Mouse (Mus musculus) megakaryocyte, embryonic 14.5 days (primary cell): ENCODE results near the gene Tpm4. TPM values are rescaled to one million over a fixed set of nuclear protein-coding genes. Genes with fewer than 3 reads are reported as not detected.
A peak's percentile ranks its signal among the peaks of the same experiment; 100 is the strongest.

Source experiments
- H3K27me3 ChIP-seq: replicated peaks from 2 replicates; pipeline ENCODE3; 2012; ENCODE audit warnings: inconsistent platforms
- H3K36me3 ChIP-seq: replicated peaks from 2 replicates; pipeline ENCODE3; 2012; ENCODE audit warnings: low read length, inconsistent platforms, mixed read lengths
- H3K4me1 ChIP-seq: 2 replicates; pipeline ENCODE4 v1.6.1; 2012; ENCODE audit warnings: inconsistent platforms
- H3K4me3 ChIP-seq: replicated peaks from 2 replicates; pipeline ENCODE3; 2012; ENCODE audit warnings: moderate library complexity, mild to moderate bottlenecking, inconsistent platforms
- H3K9me3 ChIP-seq: 2 replicates; pipeline ENCODE4 v1.6.1; 2012; ENCODE audit warnings: inconsistent platforms
- FLI1 ChIP-seq: IDR thresholded peaks from 2 replicates; pipeline ENCODE4 v1.6.1; 2012; ENCODE audit warnings: low read length, inconsistent platforms, mixed read lengths
- GATA1 ChIP-seq: IDR thresholded peaks from 3 replicates; pipeline ENCODE4 v1.6.1; 2012; ENCODE audit warnings: mixed read lengths, low read length, inconsistent platforms, borderline replicate concordance
- polyA plus RNA-seq: library from polyadenylated mRNA; stranded (reverse); fragments of >175 nt; gene quantifications from 2 replicates; pipeline ENCODE4 v1.2.3, GENCODE M21; 2012; ENCODE audit warnings: low replicate concordance; ENCODE audit not compliant: insufficient read depth

The Tpm4 gene
- polyA plus RNA-seq, 1 experiment, result 1,037 TPM

DNA sequence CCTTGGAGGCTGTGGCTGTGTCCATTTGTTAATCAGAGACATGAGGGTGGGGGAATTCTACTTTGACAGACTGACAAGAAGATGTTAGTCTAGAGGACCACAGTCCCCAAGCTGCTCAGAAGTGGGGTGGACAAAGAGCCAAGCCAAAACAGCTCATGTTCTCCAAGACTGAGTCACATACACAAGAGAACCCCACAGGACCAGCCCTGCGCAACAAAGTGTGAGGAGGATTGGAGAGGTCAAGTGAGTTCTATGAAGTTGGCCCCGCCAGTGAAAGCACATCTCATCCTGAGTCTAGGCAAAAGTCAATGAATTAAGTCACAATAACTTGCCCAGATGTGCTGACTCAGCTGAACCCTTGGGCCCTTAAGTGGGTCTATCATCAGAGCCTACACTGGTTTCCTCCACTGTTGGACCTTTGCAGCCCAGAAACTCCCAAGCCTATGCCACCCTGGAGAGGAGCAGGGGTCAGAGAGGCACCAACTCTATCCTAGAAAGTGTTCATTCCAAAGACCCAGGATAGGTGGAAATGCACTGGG lies 53.1 kb downstream of the Tpm4 start:
- no peaks in the 10 kb centered on the region for H3K9me3 ChIP-seq
- TF ChIP-seq FLI1, result no peak
- TF ChIP-seq GATA1, result no peak
- H3K4me3 ChIP-seq, result no peak overlapping the region
- peaks cover 46% of the 10 kb centered on the region for H3K4me1 ChIP-seq
- H3K36me3 ChIP-seq, result no peaks in the 10 kb centered on the region
- H3K27me3 ChIP-seq, result no peaks in the 10 kb centered on the region

DNA sequence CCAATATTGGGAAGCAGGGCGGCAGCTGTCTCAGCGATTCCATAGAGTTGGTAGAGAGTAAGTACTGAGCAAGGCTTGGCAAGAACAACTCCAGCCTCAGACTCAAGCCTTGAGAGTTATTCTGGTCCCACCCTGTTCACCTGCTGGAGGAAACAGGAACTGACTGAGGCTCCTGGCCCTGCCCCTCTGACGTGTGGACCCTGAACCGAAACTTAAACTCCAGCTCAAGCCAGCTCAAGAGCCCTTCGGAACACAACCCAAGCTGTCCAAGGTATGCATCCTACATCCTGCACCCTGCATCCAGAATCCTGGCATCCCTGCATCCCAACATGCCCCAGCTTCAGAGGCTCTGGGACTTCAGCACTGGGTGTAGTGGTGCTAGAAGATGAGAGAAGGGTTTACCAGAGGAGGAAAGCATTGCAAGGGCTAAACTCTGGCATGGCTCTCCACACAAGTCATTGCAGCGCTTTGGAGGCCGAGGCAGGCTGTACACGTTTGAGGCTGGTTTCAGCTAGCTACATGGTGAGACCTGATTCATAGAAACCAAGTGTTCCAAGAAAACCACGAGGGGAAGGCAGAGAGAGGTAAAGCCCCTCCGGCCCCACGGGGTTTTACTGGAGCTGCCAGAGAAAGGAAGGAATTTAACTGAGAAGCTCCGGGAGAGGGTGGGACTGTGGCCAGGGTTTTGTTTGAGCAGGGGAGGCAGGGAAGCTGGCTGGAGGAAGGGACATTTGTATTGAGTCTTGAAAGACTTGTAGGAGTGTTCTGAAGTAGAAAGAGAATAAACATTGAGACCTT lies 54.8 kb downstream of the Tpm4 start, which contains the start of gene Hsh2d:
Gene Hsh2d, plus strand, starts transcription at position 222 of the 798 bp plus-strand sequence.
- Histone ChIP-seq H3K27me3 (no peaks in the 10 kb centered on the region), H3K4me3 (peak within 1 kb of the TSS; percentile 79), H3K4me1 (peaks cover 42% of the 10 kb centered on the region), H3K36me3 (peaks cover 11% of the 10 kb centered on the region), H3K9me3 (peaks cover 7% of the 10 kb centered on the region)
- no peak for TF ChIP-seq FLI1
- TF ChIP-seq GATA1, result no peak

DNA sequence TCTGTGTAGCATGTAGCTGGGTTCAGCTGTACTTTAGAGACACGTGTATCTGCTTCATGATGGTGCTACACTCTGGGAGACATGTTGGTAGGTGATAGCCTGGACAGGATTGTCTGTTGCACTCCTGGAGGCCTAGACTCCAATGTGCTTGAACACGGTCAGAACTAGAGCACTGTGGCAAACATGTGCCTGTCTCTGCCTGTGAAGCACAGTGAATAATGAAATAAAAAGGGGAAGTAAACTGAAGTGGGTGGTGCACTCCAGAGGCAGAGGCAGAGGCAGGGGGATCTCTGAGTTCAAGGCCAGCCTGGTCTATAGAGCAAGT lies 55.4 kb downstream of the Tpm4 start:
- TF ChIP-seq FLI1, result no peak
- Histone ChIP-seq H3K36me3 (peaks cover 11% of the 10 kb centered on the region), H3K4me1 (peaks cover 42% of the 10 kb centered on the region)

DNA sequence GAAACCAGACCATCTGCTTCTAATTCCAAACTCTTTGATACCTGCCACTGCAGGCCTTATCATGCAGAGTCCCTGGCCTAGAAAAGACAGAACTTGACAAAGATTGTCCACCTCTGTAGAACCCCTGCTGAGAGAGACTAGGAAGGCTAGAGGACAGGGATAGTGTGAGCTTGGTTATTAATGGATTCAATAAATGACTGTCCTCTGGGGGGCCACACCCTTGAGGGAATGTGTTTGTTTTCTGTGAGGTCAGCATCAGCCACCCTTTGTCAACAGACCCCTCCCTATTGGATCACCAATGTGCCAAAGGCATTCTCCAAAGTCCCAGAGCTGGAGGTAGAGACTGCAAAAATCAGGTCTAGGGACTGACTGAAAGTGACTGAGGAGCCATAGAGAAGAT lies 57.3 kb downstream of the Tpm4 start:
- H3K27me3 ChIP-seq, result no peaks in the 10 kb centered on the region
- H3K9me3 ChIP-seq, result peaks cover 9% of the 10 kb centered on the region
- peaks cover 14% of the 10 kb centered on the region for H3K36me3 ChIP-seq
- peaks cover 46% of the 10 kb centered on the region for H3K4me1 ChIP-seq
- TF ChIP-seq FLI1, result no peak
- no peak for TF ChIP-seq GATA1
- H3K4me3 ChIP-seq, result no peak overlapping the region

More for the DNA sequence above, 55.4 kb downstream of the Tpm4 start:
- H3K27me3 ChIP-seq, result no peaks in the 10 kb centered on the region
- H3K9me3 ChIP-seq, result peaks cover 9% of the 10 kb centered on the region
- peak overlapping the region; percentile 62 for H3K4me3 ChIP-seq

DNA sequence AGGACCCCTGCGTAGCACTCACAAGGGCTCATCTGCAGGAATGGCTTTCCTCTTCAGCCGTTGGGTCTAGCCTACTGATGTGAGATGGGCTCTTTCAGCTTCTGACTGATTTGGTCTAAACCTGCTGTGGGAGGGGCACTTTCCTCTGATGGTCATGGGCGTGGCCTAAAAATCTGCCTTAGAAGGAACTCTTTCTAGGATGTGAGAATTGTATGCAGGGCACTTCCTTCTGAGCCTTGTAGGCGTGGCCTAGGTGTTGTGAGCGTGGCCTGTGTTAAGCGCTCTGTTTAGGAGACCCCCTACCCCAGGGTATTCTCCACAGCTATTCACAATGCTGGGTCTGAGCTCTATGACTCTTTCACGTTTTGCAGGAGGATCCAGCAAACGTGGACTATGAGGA lies 63.2 kb downstream of the Tpm4 start:
- peaks cover 4% of the 10 kb centered on the region for H3K27me3 ChIP-seq
- peaks cover 20% of the 10 kb centered on the region for H3K9me3 ChIP-seq
- H3K4me3 ChIP-seq, result no peak overlapping the region
- TF ChIP-seq FLI1, result no peak
- TF ChIP-seq GATA1, result no peak
- H3K36me3 ChIP-seq, result peaks cover 27% of the 10 kb centered on the region
- peaks cover 16% of the 10 kb centered on the region for H3K4me1 ChIP-seq

Other genes with a start within 250 kb of the Tpm4 start
- gene Zfp882, start 226.4 kb upstream of the Tpm4 start, polyA plus RNA-seq, result not detected in 2 replicates
- 0.69 TPM in 1 of 2 replicates, not detected in the other for gene Zfp617, start 226.3 kb upstream of the Tpm4 start, polyA plus RNA-seq
- 0.17 TPM in 1 of 2 replicates, not detected in the other for gene Zfp961, start 183.9 kb upstream of the Tpm4 start, polyA plus RNA-seq
- gene Cyp4f18, start 125.3 kb upstream of the Tpm4 start, polyA plus RNA-seq, result 5.2 and 6.8 TPM in 2 replicates
- gene Olfr372, start 93.8 kb upstream of the Tpm4 start, polyA plus RNA-seq, result not detected in 2 replicates
- not detected in 2 replicates for gene Olfr373, start 51.8 kb upstream of the Tpm4 start, polyA plus RNA-seq
- not detected in 2 replicates for gene Olfr374, start 27.9 kb upstream of the Tpm4 start, polyA plus RNA-seq
- gene Rab8a, start 26.2 kb downstream of the Tpm4 start, polyA plus RNA-seq, result 48.8 and 66.5 TPM in 2 replicates
- gene Hsh2d, start 54.7 kb downstream of the Tpm4 start, polyA plus RNA-seq, result 2.3 and 4.8 TPM in 2 replicates
- gene Cib3, start 77.9 kb downstream of the Tpm4 start, polyA plus RNA-seq, result not detected in 2 replicates
- gene Gm11034, start 78.7 kb downstream of the Tpm4 start, polyA plus RNA-seq, result not detected in 2 replicates
- 9.5 and 80.5 TPM in 2 replicates for gene Fam32a, start 84.8 kb downstream of the Tpm4 start, polyA plus RNA-seq
- gene Ap1m1, start 105.0 kb downstream of the Tpm4 start, polyA plus RNA-seq, result 188 and 196 TPM in 2 replicates
- gene Gm10282, start 170.3 kb downstream of the Tpm4 start, polyA plus RNA-seq, result 27.5 and 64.2 TPM in 2 replicates
- gene Klf2, start 184.1 kb downstream of the Tpm4 start, polyA plus RNA-seq, result 21.5 and 29.5 TPM in 2 replicates